Mouse (Mus musculus): ENCODE results near the gene Ptprcap. TPM values are rescaled to one million over a fixed set of nuclear protein-coding genes. Genes with fewer than 3 reads are reported as not detected.
A peak's percentile ranks its signal among the peaks of the same experiment; 100 is the strongest.

The Ptprcap gene
- polyA plus RNA-seq, 1 experiment from 2014 or later = 1.1 TPM

DNA sequence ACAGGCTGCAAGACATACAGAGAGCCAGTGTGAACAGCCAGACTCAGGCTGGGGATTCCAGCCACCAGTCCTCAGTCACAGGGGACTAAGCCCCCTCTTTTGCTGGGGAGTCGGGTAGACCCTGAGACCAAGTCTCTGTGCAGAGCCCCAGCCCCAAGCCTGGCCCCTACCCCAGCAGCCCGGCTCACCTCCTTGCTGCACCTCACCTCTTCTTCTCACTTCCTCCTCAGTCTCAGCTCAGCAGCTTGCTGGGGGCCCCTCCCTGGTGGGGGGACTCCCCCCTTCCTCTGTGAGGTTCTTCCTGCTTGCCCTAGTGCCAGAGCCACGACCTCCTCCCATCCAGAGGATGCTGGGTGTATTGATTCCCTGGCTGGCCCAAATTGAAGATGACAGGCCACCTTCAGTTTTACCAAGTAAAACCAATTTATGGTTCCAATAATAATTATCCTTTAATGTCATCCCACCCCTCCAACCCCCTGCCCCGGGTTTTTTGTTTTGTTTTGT is 37.5 kb downstream of the Ptprcap start, which contains the start of gene Tbc1d10c:
Gene Tbc1d10c (minus strand): TSS at position 454 of the 504 bp plus-strand sequence.
- Histone ChIP-seq H3K9ac (replicated peaks; ENCODE audit: low read length) (peak within 1 kb of the TSS; percentile 96), H3K36me3 (ENCODE audit: insufficient read depth, low read length) (peaks cover 25% of the 10 kb centered on the region), H3K4me2 (replicated peaks; ENCODE audit: low read depth, low read length) (peak within 1 kb of the TSS; percentile 91), H3K27me3 (ENCODE audit: insufficient read depth, low read length) (no peaks in the 10 kb centered on the region), H3K4me1 (ENCODE audit: insufficient read depth, low read length) (peaks cover 38% of the 10 kb centered on the region), H3K4me3 (ENCODE audit: low read length) (peak within 1 kb of the TSS; percentile 83), H3K27ac (ENCODE audit: low read length) (peak within 1 kb of the TSS; percentile 97), H3K9me3 (ENCODE audit: low read length) (no peaks in the 10 kb centered on the region)
- 34% methylated on average over 4 of the region's 4 CpGs for WGBS
- no peak; the same call in 1 of the 2 replicates for ATAC-seq (ENCODE audit: low FRiP score, low TSS enrichment)

DNA sequence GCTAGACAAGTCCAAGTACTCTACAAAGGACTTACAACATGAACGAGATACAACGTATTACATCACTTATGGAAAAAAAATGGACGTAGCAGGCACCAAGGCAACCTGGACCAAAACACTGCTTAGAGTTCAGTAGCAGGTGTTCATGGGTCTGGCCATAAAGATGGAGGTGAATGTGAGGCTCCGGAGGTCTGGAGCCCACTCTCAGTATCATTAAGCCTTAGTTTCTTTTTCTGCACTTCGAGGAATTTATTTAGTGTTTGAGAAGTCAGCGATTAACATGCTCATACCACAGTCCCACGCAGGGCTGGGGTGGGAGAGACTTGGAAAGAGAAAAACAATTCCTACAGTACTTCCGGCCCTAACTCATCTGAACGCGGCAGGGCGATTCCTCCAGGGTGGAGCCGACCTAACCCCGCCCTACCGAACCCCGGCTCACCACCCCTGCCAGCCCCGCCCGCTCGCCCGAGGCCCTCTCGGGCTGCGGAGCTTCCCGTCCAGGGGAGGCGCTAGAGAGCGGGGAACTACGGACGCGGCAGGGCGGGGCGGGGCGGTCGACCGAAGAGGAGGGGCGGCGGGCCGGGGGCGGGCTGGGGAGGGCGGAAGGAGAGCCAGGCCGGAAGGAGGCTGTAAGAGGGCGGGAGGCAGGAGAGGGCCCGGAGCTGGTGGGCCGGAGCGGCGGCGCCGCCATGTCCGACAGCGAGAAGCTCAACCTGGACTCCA is 38.3 kb downstream of the Ptprcap start, which contains the start of gene Ppp1ca:
Gene Ppp1ca (plus strand): TSS at position 538 of the 723 bp plus-strand sequence.
- 3% methylated on average over 32 of the region's 47 CpGs for WGBS

DNA sequence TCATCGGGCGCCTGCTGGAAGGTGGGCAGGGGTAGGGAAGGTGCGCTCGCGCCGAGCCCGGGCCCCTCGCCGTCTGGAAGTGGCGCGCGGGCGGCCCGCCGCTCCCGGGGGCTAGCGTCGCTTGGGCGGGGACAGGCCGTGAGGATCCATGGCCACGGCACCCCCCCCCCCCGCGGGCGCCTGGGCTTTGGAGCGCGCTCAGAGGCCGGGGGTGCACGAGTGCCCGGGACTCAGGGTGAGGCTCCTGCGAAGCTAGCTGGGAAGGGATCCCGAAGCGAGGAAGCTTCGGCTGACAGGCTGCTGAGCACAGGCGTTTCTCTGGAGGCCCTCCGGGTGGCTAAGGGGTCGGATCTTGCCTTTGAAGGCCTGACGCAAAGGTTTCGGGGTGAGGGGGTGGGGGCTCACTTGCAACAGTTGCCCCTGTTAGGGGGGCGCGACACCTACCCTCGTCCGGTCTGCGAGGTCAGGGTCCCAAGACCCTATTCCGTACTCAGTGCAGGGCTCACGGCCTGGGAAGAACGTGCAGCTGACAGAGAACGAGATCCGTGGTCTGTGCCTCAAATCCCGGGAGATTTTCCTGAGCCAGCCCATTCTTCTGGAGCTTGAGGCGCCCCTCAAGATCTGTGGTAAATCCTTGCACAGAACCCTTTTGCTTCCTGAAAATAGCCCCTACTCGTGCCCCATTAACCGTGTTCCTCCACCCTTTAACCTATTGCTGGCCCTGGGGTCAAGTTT is 39.0 kb downstream of the Ptprcap start:
- Histone ChIP-seq H3K4me1 (ENCODE audit: insufficient read depth, low read length) (peaks cover 54% of the 10 kb centered on the region), H3K9me3 (ENCODE audit: low read length) (no peaks in the 10 kb centered on the region), H3K27me3 (ENCODE audit: insufficient read depth, low read length) (no peaks in the 10 kb centered on the region), H3K9ac (replicated peaks; ENCODE audit: low read length) (peak overlapping the region; percentile 96), H3K4me2 (replicated peaks; ENCODE audit: low read depth, low read length) (peak overlapping the region; percentile 91), H3K27ac (ENCODE audit: low read length) (peak overlapping the region; percentile 97), H3K36me3 (ENCODE audit: insufficient read depth, low read length) (peaks cover 40% of the 10 kb centered on the region), H3K4me3 (ENCODE audit: low read length) (peak overlapping the region; percentile 83)
- 0 out of 2 replicates have a peak, but pooled peaks have one; percentile 1 for ATAC-seq (ENCODE audit: low FRiP score, low TSS enrichment)
- under 1% methylated on average over 51 of the region's 52 CpGs for WGBS

More for the DNA sequence above, 38.3 kb downstream of the Ptprcap start, which contains the start of gene Ppp1ca:
- peak within 1 kb of the TSS; percentile 83 for H3K4me3 ChIP-seq (ENCODE audit: low read length)
- peak within 1 kb of the TSS; percentile 97 for H3K27ac ChIP-seq (ENCODE audit: low read length)
- H3K27me3 ChIP-seq (ENCODE audit: insufficient read depth, low read length) = no peaks in the 10 kb centered on the region
- H3K9ac ChIP-seq (replicated peaks; ENCODE audit: low read length) = peak within 1 kb of the TSS; percentile 96
- peaks cover 33% of the 10 kb centered on the region for H3K36me3 ChIP-seq (ENCODE audit: insufficient read depth, low read length)
- H3K4me2 ChIP-seq (replicated peaks; ENCODE audit: low read depth, low read length) = peak within 1 kb of the TSS; percentile 91
- H3K9me3 ChIP-seq (ENCODE audit: low read length) = no peaks in the 10 kb centered on the region
- peak; percentile 95 for ATAC-seq (ENCODE audit: low FRiP score, low TSS enrichment)
- peaks cover 47% of the 10 kb centered on the region for H3K4me1 ChIP-seq (ENCODE audit: insufficient read depth, low read length)

DNA sequence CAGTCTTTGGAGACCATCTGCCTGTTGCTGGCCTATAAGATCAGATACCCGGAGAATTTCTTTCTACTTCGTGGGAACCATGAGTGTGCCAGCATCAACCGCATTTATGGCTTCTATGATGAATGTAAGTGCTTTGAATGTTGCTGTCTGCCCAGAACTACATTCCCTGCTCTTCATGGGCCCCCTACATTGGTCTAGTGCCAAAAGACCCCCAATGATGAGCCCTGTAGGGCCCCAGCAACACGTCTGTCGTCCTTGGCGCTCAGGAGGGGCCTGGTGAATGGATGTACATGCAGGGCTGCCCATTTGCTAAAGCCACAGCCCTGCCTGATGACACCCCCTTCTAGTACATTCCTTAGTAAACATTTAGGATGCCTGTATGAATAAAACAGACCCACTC is 39.7 kb downstream of the Ptprcap start:
- no peaks in the 10 kb centered on the region for H3K9me3 ChIP-seq (ENCODE audit: low read length)
- peak overlapping the region; percentile 91 for H3K4me2 ChIP-seq (replicated peaks; ENCODE audit: low read depth, low read length)
- H3K36me3 ChIP-seq (ENCODE audit: insufficient read depth, low read length) = peaks cover 43% of the 10 kb centered on the region
- 51% methylated on average over 6 of the region's 6 CpGs for WGBS
- H3K9ac ChIP-seq (replicated peaks; ENCODE audit: low read length) = peak overlapping the region; percentile 96
- H3K4me1 ChIP-seq (ENCODE audit: insufficient read depth, low read length) = peaks cover 56% of the 10 kb centered on the region
- no peak overlapping the region; the same call in 1 of the 2 replicates for H3K27ac ChIP-seq (ENCODE audit: low read length)
- H3K4me3 ChIP-seq (ENCODE audit: low read length) = peak overlapping the region; percentile 83
- no peaks in the 10 kb centered on the region for H3K27me3 ChIP-seq (ENCODE audit: insufficient read depth, low read length)
- ATAC-seq (ENCODE audit: low FRiP score, low TSS enrichment) = no peak

DNA sequence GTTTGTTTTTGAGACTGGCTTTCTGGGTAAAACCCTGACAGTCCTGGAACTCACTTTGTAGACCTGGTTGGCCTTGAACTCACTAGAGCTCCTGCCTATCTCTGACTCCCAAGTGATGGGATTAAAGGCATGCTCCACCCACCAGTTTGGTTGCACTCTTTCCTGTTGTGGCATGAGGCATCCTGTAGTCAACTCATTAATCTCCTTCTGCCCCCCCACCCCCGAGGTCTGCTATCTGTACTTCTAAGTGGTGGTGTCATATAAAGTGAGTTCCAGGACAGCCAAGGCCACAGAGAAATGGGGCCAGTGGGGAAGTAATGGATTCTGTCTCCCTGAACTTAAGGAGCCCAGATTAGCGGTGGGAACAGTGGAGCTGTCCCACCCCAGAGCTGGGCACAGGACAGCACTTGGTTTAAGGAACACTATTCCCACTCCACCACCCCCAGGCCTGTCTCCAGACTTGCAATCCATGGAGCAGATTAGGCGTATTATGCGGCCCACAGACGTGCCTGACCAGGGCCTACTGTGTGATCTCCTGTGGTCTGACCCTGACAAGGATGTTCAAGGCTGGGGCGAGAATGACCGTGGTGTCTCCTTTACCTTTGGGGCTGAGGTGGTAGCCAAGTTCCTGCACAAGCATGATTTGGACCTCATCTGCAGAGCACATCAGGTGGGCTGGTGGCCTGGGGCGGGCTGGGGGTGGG is 40.8 kb downstream of the Ptprcap start:
- peaks cover 43% of the 10 kb centered on the region for H3K36me3 ChIP-seq (ENCODE audit: insufficient read depth, low read length)
- no peak overlapping the region for H3K4me2 ChIP-seq (replicated peaks; ENCODE audit: low read depth, low read length)
- no peak overlapping the region for H3K4me3 ChIP-seq (ENCODE audit: low read length)

DNA sequence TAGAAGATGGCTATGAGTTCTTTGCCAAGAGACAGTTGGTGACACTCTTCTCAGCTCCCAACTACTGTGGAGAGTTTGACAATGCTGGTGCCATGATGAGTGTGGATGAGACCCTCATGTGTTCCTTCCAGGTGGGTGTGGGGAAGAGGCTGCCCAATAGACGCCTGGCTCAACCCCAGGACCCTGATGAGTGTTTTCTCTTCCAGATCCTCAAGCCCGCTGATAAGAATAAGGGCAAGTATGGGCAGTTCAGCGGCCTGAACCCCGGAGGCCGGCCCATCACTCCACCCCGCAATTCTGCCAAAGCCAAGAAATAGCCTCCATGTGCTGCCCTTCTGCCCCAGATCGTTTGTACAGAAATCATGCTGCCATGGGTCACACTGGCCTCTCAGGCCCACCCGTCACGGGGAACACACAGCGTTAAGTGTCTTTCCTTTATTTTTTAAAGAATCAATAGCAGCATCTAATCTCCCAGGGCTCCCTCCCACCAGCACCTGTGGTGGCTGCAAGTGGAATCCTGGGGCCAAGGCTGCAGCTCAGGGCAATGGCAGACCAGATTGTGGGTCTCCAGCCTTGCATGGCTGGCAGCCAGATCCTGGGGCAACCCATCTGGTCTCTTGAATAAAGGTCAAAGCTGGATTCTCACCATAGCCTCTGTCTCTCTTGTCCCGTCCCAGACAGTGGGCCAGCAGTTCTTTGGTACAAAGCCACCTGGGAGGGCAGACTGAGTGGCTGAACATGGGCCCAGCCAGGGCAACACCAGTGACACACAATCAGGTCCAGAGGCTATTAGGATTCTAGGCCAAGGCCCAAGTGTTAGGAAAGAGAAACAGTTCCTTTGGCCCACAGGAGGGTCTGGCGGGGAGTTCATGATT is 41.6 kb downstream of the Ptprcap start:
- Histone ChIP-seq H3K4me2 (replicated peaks; ENCODE audit: low read depth, low read length) (no peak overlapping the region), H3K9me3 (ENCODE audit: low read length) (no peaks in the 10 kb centered on the region), H3K36me3 (ENCODE audit: insufficient read depth, low read length) (peaks cover 45% of the 10 kb centered on the region), H3K4me1 (ENCODE audit: insufficient read depth, low read length) (peaks cover 57% of the 10 kb centered on the region), H3K27me3 (ENCODE audit: insufficient read depth, low read length) (no peaks in the 10 kb centered on the region), H3K9ac (replicated peaks; ENCODE audit: low read length) (no peak overlapping the region; the same call in 1 of the 2 replicates), H3K4me3 (ENCODE audit: low read length) (no peak overlapping the region), H3K27ac (ENCODE audit: low read length) (no peak overlapping the region)
- ATAC-seq (ENCODE audit: low FRiP score, low TSS enrichment) = no peak
- WGBS = 70% methylated on average over 12 of the region's 12 CpGs

More for the DNA sequence above, 40.8 kb downstream of the Ptprcap start:
- 85% methylated on average over 8 of the region's 8 CpGs for WGBS
- Histone ChIP-seq H3K27ac (ENCODE audit: low read length) (no peak overlapping the region), H3K9ac (replicated peaks; ENCODE audit: low read length) (peak overlapping the region; percentile 15; the same call in 1 of the 2 replicates), H3K4me1 (ENCODE audit: insufficient read depth, low read length) (peaks cover 56% of the 10 kb centered on the region), H3K27me3 (ENCODE audit: insufficient read depth, low read length) (no peaks in the 10 kb centered on the region), H3K9me3 (ENCODE audit: low read length) (no peaks in the 10 kb centered on the region)
- ATAC-seq (ENCODE audit: low FRiP score, low TSS enrichment) = no peak

DNA sequence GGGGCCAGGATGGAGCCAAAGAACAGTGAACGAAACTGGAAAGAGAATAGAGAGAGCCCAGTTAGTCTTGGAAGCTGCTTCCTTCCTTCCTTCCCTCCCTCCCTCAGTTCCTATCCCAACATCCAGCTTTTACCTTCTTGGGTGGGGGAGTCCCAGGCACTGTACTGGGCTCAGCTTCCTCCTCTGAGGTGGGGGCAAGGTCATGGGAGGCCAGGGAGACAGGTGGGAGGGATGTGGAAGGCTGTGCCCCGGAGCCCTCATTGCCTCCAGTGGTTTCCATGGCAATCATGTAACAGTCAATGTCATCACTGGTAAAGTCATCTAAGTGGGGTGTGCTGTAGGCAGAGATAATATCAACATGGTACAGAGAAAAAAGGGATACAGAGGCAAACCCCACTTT is 42.6 kb downstream of the Ptprcap start:
- no peak overlapping the region for H3K9ac ChIP-seq (replicated peaks; ENCODE audit: low read length)
- ATAC-seq (ENCODE audit: low FRiP score, low TSS enrichment) = no peak
- H3K36me3 ChIP-seq (ENCODE audit: insufficient read depth, low read length) = peaks cover 47% of the 10 kb centered on the region
- H3K27ac ChIP-seq (ENCODE audit: low read length) = peak overlapping the region; percentile 23; the same call in 1 of the 2 replicates
- 26% methylated on average over 2 of the region's 2 CpGs for WGBS
- no peak overlapping the region for H3K4me3 ChIP-seq (ENCODE audit: low read length)
- H3K9me3 ChIP-seq (ENCODE audit: low read length) = no peaks in the 10 kb centered on the region
- peaks cover 59% of the 10 kb centered on the region for H3K4me1 ChIP-seq (ENCODE audit: insufficient read depth, low read length)
- H3K4me2 ChIP-seq (replicated peaks; ENCODE audit: low read depth, low read length) = no peak overlapping the region
- no peaks in the 10 kb centered on the region for H3K27me3 ChIP-seq (ENCODE audit: insufficient read depth, low read length)

DNA sequence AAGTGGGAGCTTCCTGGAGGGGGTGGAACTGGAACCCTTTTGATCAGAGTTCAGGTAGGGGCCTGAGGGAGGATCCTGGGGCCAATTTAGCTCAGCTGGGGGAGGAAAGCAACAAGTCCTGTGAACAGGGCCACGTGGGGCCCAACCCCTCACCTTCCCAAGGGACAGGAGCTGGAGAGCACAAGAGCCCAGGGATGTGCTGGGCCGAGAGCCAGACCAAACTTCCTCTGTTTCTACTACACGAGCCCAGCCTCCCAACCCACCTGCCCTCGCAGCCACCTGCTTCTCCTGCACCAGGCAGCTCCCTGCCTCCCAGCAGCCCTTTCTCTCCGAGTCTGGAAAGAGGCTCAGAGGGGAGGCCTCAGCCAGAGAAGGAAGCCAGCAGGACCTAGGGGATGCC is 43.1 kb downstream of the Ptprcap start:
- Histone ChIP-seq H3K9me3 (ENCODE audit: low read length) (no peaks in the 10 kb centered on the region), H3K27me3 (ENCODE audit: insufficient read depth, low read length) (no peaks in the 10 kb centered on the region), H3K27ac (ENCODE audit: low read length) (peak overlapping the region; percentile 23; the same call in 1 of the 2 replicates), H3K36me3 (ENCODE audit: insufficient read depth, low read length) (peaks cover 47% of the 10 kb centered on the region), H3K4me1 (ENCODE audit: insufficient read depth, low read length) (peaks cover 54% of the 10 kb centered on the region), H3K9ac (replicated peaks; ENCODE audit: low read length) (peak overlapping the region; percentile 36), H3K4me3 (ENCODE audit: low read length) (no peak overlapping the region), H3K4me2 (replicated peaks; ENCODE audit: low read depth, low read length) (no peak overlapping the region)
- ATAC-seq (ENCODE audit: low FRiP score, low TSS enrichment) = no peak
- 5% methylated on average over 5 of the region's 5 CpGs for WGBS
